Mouse (Mus musculus) urinary bladder, postnatal 0 days (tissue): Measurements from ENCODE around the gene Trmt10a. TPM values are rescaled to one million over a fixed set of nuclear protein-coding genes. Genes with fewer than 3 reads are reported as not detected.

Experiments
- polyA plus RNA-seq: library from polyadenylated mRNA; unstranded; fragments of >200 nt; fragmentation: Nextera tagmentation; extraction: Ambion mirVana; gene quantifications from 2 replicates; pipeline ENCODE4 v1.2.1, GENCODE M21; 2015

The Trmt10a gene
- polyA plus RNA-seq = 5.0 and 7.9 TPM in 2 replicates

GRCm38 (mm10) chr3:138143315-138144059, at the start of gene Trmt10a:
TSS of gene Trmt10a (plus strand) at chr3:138143448.

DNA sequence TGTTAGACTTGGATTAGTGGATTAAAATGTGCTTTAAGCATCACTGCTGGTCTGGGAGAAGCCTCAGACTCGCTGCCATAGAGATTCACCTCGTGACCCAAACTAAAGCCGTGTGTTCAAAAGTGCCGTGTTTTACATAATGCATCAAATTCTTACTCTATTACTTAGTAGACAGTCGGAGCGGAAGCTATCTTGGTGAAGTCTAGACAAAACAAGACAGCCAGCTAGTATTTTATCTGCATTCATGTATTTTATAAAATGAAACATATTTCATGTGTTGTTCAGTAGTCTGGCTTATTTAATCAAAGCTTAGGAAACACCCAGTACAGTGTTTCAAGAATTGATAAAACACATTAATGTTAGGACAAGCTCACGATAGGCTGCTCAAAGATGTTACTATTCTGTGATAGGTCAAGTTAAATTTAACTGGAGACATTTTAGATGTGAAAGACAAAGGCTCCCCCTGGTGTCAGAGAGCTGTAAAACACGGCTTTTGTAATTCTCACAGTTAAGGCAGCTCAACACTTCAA, 1.5 kb downstream of the Trmt10a start, which contains the start of gene Mttp:
TSS of gene Mttp (minus strand) at position 327 of the 530 bp plus-strand sequence.

DNA sequence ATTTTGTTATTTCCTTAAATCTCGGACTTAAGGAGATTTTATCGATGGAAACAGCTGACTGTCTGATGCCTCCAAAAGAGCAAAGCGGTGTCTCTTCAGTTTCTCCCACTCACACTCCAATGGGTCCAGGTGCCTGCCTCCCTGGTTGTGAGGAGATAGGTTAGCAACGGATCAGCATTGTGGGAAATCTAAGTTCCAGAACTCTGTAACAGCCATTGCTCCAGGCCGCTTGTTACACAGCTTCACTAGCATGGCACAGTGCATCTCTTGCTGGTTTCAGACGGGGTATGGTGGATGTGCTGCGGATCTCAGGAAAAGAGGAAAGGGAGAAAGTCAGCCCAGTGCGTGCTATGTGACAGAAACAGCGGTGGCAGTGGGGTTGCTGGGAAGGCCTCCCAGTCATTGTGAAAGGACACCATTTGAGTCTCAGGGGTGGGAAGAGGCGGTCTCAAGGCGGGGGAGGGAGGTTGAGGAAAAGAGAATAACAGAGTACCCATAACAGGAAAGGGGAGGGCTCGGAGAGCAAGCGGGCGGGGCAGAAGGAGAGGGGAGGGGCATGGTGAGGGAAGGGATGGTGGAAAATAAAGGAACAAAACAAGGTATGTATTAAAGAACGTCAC, 50.5 kb downstream of the Trmt10a start, which contains the start of gene 4930579F01Rik:
TSS of gene 4930579F01Rik (minus strand) at position 143 of the 620 bp plus-strand sequence.

Other genes with a start within 250 kb of the Trmt10a start
- gene Lamtor3, start 224.9 kb upstream of the Trmt10a start, polyA plus RNA-seq = 110 and 117 TPM in 2 replicates
- gene Dapp1, start 161.9 kb upstream of the Trmt10a start, polyA plus RNA-seq = 8.7 and 10.6 TPM in 2 replicates
- 0.07 and 0.08 TPM in 2 replicates for gene 1110002E22Rik, start 78.4 kb upstream of the Trmt10a start, polyA plus RNA-seq
- 0.21 TPM in 1 of 2 replicates, not detected in the other for gene Gm5105, start 76.1 kb upstream of the Trmt10a start, polyA plus RNA-seq
- 3.5 and 3.7 TPM in 2 replicates for gene Mttp, start 1.5 kb downstream of the Trmt10a start, polyA plus RNA-seq
- not detected in 2 replicates for gene 4930579F01Rik, start 50.4 kb downstream of the Trmt10a start, polyA plus RNA-seq
- 2.0 and 2.9 TPM in 2 replicates for gene Adh7, start 74.3 kb downstream of the Trmt10a start, polyA plus RNA-seq
- gene Adh1, start 117.5 kb downstream of the Trmt10a start, polyA plus RNA-seq = 675 and 751 TPM in 2 replicates
- gene Adh6a, start 169.8 kb downstream of the Trmt10a start, polyA plus RNA-seq = 0.31 and 0.34 TPM in 2 replicates
- gene Adh6b, start 198.3 kb downstream of the Trmt10a start, polyA plus RNA-seq = 0.24 TPM in 1 of 2 replicates, not detected in the other